Mouse (Mus musculus) hindbrain, embryonic 11.5 days (tissue): ENCODE measurements around the gene Orc1. TPM values are rescaled to one million over a fixed set of nuclear protein-coding genes. Genes with fewer than 3 reads are reported as not detected.

ENCODE experiments used
- ATAC-seq: fragments of 200-750 bp; cut with Nextera tagmentation; 2 replicates; pipeline ENCODE4 v1.8.0; 2017; ENCODE audit warnings: mild to moderate bottlenecking, moderate TSS enrichment, moderate library complexity; ENCODE audit not compliant: low FRiP score
- DNase-seq: peaks from one replicate; pipeline ENCODE4 v3.0.0-alpha.2; 2015; ENCODE audit warnings: low spot score
- H3K27ac ChIP-seq: fragments of 300-500 bp; sonication (generic); 2 replicates; pipeline ENCODE4 v1.5.1; 2014; ENCODE audit warnings: mild to moderate bottlenecking, low read depth, low read length
- H3K27me3 ChIP-seq: fragments of 300-500 bp; sonication (generic); 2 replicates; pipeline ENCODE4 v1.6.1; 2014; ENCODE audit warnings: mild to moderate bottlenecking, low read length, moderate library complexity, mixed read lengths; ENCODE audit not compliant: control insufficient read depth, insufficient read depth
- H3K36me3 ChIP-seq: fragments of 300-500 bp; sonication (generic); 2 replicates; pipeline ENCODE4 v1.6.1; 2014; ENCODE audit warnings: mild to moderate bottlenecking, low read length, moderate library complexity, mixed read lengths; ENCODE audit not compliant: control insufficient read depth, insufficient read depth
- H3K4me1 ChIP-seq: fragments of 300-500 bp; sonication (generic); replicated peaks from 2 replicates; pipeline ENCODE4 v1.6.1; 2014; ENCODE audit warnings: low read length, mixed read lengths; ENCODE audit not compliant: control insufficient read depth, insufficient read depth
- H3K4me2 ChIP-seq: fragments of 300-500 bp; sonication (generic); replicated peaks from 2 replicates; pipeline ENCODE4 v1.6.1; 2014; ENCODE audit warnings: mild to moderate bottlenecking, low read depth, low read length
- H3K4me3 ChIP-seq: fragments of 300-500 bp; sonication (generic); 2 replicates; pipeline ENCODE4 v1.5.1; 2014; ENCODE audit warnings: low read depth, low read length
- H3K9ac ChIP-seq: fragments of 300-500 bp; sonication (generic); 2 replicates; pipeline ENCODE4 v1.6.1; 2014; ENCODE audit warnings: low read depth, low read length
- H3K9me3 ChIP-seq: fragments of 300-500 bp; sonication (generic); 2 replicates; pipeline ENCODE4 v1.6.1; 2016; ENCODE audit warnings: low read length; ENCODE audit not compliant: control insufficient read depth
- WGBS: fragments of 180-500 bp; shearing (Covaris S2); extraction: QIAGEN DNeasy Blood & Tissue Kit; methylation state at CpG from one replicate; pipeline ENCODE4 v1.1.7; 2014; 5-methylcytosine and 5-hydroxymethylcytosine counted together
- polyA plus RNA-seq: library from polyadenylated mRNA; unstranded; fragments of >200 nt; fragmentation: Nextera tagmentation; extraction: Ambion mirVana; gene quantifications from 2 replicates; pipeline ENCODE4 v1.2.1, GENCODE M21; 2014

The Orc1 gene
- 10.4 and 15.4 TPM in 2 replicates for polyA plus RNA-seq

DNA sequence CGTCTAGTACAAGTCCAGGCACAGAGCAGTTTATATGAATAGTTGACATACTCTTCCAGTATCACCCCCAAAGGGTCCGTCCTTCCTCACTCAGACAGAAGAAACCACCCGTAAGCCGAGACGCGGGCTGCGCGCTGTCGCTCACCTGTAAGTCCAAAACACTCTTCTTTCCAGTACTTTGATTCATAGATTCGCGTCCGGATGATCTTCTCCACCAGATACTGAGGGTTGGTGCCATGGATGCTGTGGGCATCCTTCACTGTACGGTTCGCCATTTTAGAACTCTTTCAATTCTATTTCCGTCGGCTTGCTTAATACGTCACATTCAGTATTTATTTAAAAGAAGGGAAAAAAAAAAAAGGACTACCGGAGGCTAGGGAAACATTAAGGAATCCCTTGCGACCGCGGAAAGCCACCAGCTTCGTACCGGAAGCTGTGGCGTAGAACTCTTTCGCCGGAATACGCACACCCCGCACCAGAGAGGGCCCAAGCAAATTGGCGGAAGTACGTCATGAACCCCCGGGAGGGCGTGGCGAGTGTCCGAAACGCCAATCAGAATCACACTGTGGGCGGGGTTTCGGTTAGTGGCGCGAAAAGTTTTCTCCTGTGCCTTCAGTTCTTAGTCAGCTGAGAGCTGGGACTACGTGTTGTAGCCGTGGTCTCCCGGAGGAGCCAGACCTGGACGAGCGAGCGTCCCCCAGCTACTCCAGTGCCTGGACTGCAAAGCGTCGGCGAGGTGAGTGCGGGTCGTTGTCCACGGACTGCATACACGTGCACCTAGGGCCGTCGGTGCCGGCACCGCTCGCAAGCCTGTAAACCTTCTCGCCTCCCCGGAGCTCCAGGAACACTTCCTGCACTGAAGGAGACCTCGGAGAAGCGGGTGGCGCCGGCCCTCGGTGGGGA, at the start of gene Orc1, which contains the start of gene Prpf38a:
Orc1 (plus strand) TSS at position 584 of the 903 bp plus-strand sequence.
Prpf38a (minus strand) TSS at position 497 of the 903 bp plus-strand sequence.
- Histone ChIP-seq H3K27ac (peak within 1 kb of the TSS; percentile 24), H3K36me3 (peaks cover 2% of the 10 kb centered on the region; the same call in 1 of the 2 replicates), H3K27me3 (no peaks in the 10 kb centered on the region), H3K4me2 (peak within 1 kb of the TSS; percentile 60), H3K4me1 (0 out of 2 replicates have a peak, but pooled peaks cover 2% of the 10 kb centered on the region), H3K9me3 (no peaks in the 10 kb centered on the region), H3K9ac (peak within 1 kb of the TSS; percentile 57), H3K4me3 (peak within 1 kb of the TSS; percentile 55)
- ATAC-seq = peak; percentile 99
- WGBS = under 1% methylated on average over 64 of the region's 64 CpGs
- peak; percentile 100 for DNase-seq

DNA sequence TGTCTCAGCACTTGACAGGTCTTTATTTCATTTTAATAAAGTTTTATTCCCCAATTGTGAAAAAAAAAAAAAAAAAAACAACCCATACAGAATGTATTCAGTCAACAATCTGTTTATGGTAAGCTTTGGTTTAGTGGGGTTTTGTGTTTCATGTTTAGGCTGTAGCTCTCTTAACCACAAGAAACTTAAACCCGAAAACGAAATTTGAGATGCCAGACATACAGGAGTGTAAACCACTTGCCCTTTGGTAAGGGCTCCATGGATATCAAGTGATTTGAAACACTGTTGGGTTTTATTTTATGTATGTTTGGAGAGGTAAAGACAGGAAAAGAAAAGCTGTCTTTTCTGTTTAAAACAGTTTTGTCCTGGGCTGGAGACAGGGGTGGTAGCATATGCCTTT, 39.5 kb upstream of the Orc1 start:
- no peaks in the 10 kb centered on the region for H3K36me3 ChIP-seq
- H3K27me3 ChIP-seq = no peaks in the 10 kb centered on the region
- ATAC-seq (no peak), DNase-seq (no peak)
- 92% methylated on average over 2 of the region's 2 CpGs for WGBS
- no peaks in the 10 kb centered on the region for H3K4me1 ChIP-seq
- H3K4me2 ChIP-seq = no peak overlapping the region
- H3K27ac ChIP-seq = no peak overlapping the region
- no peak overlapping the region for H3K9ac ChIP-seq
- H3K9me3 ChIP-seq = no peaks in the 10 kb centered on the region
- H3K4me3 ChIP-seq = no peak overlapping the region

DNA sequence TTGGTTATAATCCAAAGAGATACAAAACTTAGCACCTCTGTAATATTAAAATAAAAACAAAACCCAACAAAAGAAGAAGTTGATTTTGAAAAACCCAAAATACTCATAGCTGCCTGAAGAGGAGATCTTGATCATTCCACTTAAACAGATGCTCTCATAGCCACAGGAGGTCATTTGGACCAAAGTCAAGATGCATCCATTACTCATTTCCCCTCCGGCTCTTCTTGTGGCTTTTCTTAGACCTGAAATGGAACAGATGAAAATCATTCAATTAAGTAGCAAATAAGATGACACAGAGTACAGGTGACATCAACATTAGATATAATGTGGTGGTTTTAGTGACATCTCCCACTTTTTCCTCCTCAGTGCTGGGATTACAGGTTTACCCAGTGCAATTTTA, 14.2 kb upstream of the Orc1 start:
- 87% methylated on average over 1 of the region's 1 CpGs for WGBS
- no peak for DNase-seq
- H3K4me3 ChIP-seq = no peak overlapping the region
- H3K4me1 ChIP-seq = no peaks in the 10 kb centered on the region
- ATAC-seq = no peak
- H3K27me3 ChIP-seq = no peaks in the 10 kb centered on the region
- H3K36me3 ChIP-seq = peaks cover 12% of the 10 kb centered on the region; the same call in 1 of the 2 replicates
- no peak overlapping the region for H3K4me2 ChIP-seq
- no peak overlapping the region for H3K9ac ChIP-seq
- H3K27ac ChIP-seq = no peak overlapping the region
- H3K9me3 ChIP-seq = no peaks in the 10 kb centered on the region

DNA sequence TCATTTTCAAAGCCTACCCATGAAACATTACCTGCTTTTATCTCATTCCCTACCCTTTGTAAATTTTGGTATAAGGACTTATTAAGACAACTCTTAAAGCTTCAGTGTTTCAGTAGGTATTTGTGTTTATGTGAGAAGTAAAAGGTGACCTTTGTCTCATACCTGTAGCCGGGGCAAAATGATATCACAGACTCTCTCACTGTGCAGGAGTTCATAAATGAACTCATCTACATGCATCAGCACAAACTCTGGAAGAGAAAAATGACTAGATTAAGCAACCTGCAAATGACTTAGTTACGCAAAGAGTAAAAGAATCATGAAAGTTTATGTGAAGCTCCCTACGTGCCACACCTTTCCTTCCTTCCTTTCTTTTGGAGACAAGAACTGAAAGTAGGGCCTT, 6.6 kb upstream of the Orc1 start:
- no peak overlapping the region for H3K27ac ChIP-seq
- no peak overlapping the region for H3K4me3 ChIP-seq
- 95% methylated on average over 3 of the region's 3 CpGs for WGBS
- ATAC-seq (no peak), DNase-seq (no peak)
- no peak overlapping the region for H3K9ac ChIP-seq
- no peaks in the 10 kb centered on the region for H3K9me3 ChIP-seq
- H3K4me1 ChIP-seq = no peaks in the 10 kb centered on the region
- peaks cover 5% of the 10 kb centered on the region; the same call in 1 of the 2 replicates for H3K36me3 ChIP-seq
- H3K27me3 ChIP-seq = no peaks in the 10 kb centered on the region
- no peak overlapping the region for H3K4me2 ChIP-seq

DNA sequence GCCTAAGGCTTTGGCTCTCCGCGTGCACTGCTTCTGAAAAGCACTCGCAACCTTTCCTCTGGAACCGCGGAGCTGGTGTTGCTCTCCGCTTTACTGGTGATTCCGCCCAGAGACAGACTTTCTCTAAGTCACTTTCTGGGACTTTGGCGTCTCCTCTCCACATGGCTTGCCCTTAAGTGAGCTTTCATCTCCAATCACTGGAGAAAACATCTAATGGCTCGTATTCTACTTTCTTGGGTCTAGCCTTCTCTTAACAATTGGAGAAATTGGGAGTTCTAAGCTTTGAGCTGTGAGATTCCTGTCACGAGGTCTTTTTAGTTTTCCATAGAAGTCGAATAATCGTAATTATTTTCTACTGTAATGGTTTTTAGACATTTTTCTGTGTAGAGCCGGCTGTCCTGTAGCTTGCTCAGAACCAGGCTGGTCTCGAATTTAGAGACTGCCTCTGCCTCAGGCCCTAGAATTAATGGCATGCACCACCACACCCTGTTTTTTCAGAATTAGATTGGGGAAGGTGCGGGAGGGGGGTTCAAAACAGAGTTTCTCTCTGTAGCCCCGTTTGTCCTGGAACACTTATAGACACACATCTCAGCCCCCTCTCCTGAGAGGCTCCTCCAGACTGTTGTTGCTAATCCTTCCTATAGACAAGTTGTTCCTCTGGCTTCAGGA, 654 bp downstream of the Orc1 start:
- Histone ChIP-seq H3K27ac (peak overlapping the region; percentile 19; the same call in 1 of the 2 replicates), H3K4me3 (peak overlapping the region; percentile 55), H3K27me3 (no peaks in the 10 kb centered on the region), H3K9ac (peak overlapping the region; percentile 57), H3K36me3 (peaks cover 1% of the 10 kb centered on the region; the same call in 1 of the 2 replicates), H3K4me1 (0 out of 2 replicates have a peak, but pooled peaks cover 2% of the 10 kb centered on the region), H3K4me2 (peak overlapping the region; percentile 60), H3K9me3 (no peaks in the 10 kb centered on the region)
- WGBS = 1% methylated on average over 16 of the region's 16 CpGs
- no peak for DNase-seq
- ATAC-seq = no peak

DNA sequence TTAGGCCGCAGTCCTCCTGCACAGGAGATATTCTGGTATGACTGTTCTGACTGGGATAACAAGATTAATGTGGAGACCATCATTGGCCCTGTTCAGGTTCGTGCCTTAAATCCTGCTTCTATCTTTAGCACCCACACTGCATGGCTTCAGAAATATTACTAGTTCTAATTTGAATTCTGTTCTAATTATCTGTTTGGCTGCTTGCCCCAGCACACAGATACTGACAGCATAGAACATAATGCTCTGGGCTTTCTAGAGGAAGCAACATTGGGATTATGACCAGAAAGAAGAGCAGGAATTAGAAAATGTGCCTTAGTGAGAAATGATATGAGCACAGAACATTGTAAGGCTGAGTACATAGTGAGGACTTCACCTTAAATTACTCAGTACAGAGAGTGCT, 14.2 kb downstream of the Orc1 start:
- H3K9ac ChIP-seq = no peak overlapping the region
- WGBS = 97% methylated on average over 2 of the region's 2 CpGs
- H3K4me3 ChIP-seq = no peak overlapping the region
- no peaks in the 10 kb centered on the region for H3K36me3 ChIP-seq
- no peak overlapping the region for H3K4me2 ChIP-seq
- H3K27me3 ChIP-seq = no peaks in the 10 kb centered on the region
- no peak for DNase-seq
- no peaks in the 10 kb centered on the region for H3K4me1 ChIP-seq
- no peaks in the 10 kb centered on the region for H3K9me3 ChIP-seq
- ATAC-seq = no peak
- H3K27ac ChIP-seq = no peak overlapping the region

DNA sequence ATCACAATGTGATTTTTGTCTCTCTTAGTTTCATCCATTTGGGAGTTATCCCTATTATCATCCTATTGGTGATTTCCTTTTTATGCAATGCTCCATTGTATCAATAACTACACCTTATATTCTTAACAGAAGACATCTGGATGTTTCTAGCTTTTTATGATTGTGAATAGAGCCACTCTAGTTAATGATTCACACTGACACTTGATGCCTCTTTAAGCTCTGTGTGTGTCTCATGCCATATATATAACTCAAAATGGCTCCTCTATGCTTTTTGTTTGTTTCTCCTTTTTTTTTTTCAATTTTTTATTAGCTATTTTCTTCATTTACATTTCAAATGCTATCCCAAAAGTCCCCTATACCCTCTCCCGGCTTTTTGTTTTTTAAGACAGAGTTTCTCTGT, 16.6 kb downstream of the Orc1 start:
- no peak overlapping the region for H3K4me3 ChIP-seq
- no peak overlapping the region for H3K27ac ChIP-seq
- no peaks in the 10 kb centered on the region for H3K9me3 ChIP-seq
- no peak overlapping the region for H3K4me2 ChIP-seq
- H3K27me3 ChIP-seq = no peaks in the 10 kb centered on the region
- no peaks in the 10 kb centered on the region for H3K4me1 ChIP-seq
- WGBS = 97% methylated on average over 1 of the region's 1 CpGs
- DNase-seq (no peak), ATAC-seq (no peak)
- H3K36me3 ChIP-seq = peaks cover 1% of the 10 kb centered on the region; the same call in 1 of the 2 replicates
- no peak overlapping the region for H3K9ac ChIP-seq

DNA sequence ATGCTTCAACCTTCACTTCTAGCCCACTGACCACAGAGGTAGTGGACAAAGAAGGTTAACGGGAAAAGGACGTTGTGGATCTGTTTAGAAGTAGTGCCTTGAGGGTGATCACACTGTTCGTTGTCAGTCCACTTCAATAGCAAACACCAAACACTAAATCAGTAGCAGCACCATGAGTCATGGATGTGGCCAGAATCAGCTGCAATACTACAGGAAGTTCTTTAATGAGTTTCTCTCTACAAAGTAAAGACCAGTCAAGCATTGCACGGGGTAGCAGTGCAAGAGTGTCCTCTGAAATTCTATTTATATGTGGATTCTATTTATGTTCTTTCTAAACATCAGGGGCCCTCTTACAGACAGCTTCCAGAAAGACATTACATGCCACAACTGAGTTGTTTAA, 19.1 kb downstream of the Orc1 start:
- Histone ChIP-seq H3K4me3 (no peak overlapping the region), H3K36me3 (peaks cover 6% of the 10 kb centered on the region; the same call in 1 of the 2 replicates), H3K27me3 (no peaks in the 10 kb centered on the region), H3K4me2 (no peak overlapping the region), H3K9ac (no peak overlapping the region), H3K27ac (no peak overlapping the region), H3K9me3 (no peaks in the 10 kb centered on the region), H3K4me1 (no peaks in the 10 kb centered on the region)
- ATAC-seq (no peak), DNase-seq (no peak)
- 94% methylated on average over 4 of the region's 4 CpGs for WGBS
